Mouse (Mus musculus) testis, adult 2 months (tissue): Measurements from ENCODE around the gene Casp9.

Experiments used
- CTCF ChIP-seq: fragments of 200-500 bp; IDR thresholded peaks from 2 replicates; pipeline ENCODE4 v1.5.1; 2012; ENCODE audit warnings: low read depth, mild to moderate bottlenecking, inconsistent platforms, low read length, moderate library complexity; ENCODE audit not compliant: control insufficient read depth, insufficient read depth, insufficient replicate concordance
- POLR2A ChIP-seq: fragments of 200-500 bp; IDR thresholded peaks from 2 replicates; pipeline ENCODE4 v1.6.1; 2012; ENCODE audit warnings: low read depth, mild to moderate bottlenecking, inconsistent platforms, low read length, moderate library complexity; ENCODE audit not compliant: control insufficient read depth

DNA sequence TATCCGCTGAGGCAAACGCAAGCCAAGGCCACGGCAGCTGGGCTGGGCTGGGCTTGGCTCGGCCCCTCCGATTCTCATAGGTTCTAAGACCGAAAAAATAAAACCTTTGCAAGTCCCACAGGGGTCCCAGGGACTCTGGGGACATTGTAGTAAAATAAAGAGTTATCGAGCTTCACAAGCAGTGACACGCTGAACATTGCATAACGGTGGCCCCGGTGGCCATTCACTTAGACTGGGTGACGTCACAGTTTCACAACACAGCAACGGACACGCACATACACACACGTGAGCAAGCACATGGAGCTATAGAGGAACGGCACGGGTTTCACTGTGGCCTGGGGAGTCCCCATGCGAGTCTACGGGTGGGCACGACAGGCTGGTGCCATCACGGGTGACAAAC lies 65.1 kb downstream of the Casp9 start:
- TF ChIP-seq POLR2A, result no peak
- TF ChIP-seq CTCF, result no peak
